Mouse (Mus musculus) MEL (cell line): ENCODE data around the gene Wdr24.

Source experiments
- CHD1 ChIP-seq: IDR thresholded peaks from 2 replicates; pipeline ENCODE4 v1.6.1; 2012; ENCODE audit warnings: low read depth, mild to moderate bottlenecking, inconsistent platforms, low read length, improper control_type of control experiment
- CTCF ChIP-seq, 3 experiments: IDR thresholded peaks in 2 of 3; conservative IDR thresholded peaks in 1 of 3; 2 replicates each; pipeline ENCODE4 v1.5.1; 2011 to 2012; ENCODE audit warnings: low read length in 3 of 3, low read depth in 2 of 3, mild to moderate bottlenecking in 2 of 3, improper control_type of control experiment in 1 of 3, inconsistent platforms in 1 of 3, mixed read lengths in 1 of 3, moderate library complexity in 1 of 3; ENCODE audit not compliant: control insufficient read depth in 1 of 3, insufficient read depth in 1 of 3, poor library complexity in 1 of 3, severe bottlenecking in 1 of 3
- GABPA ChIP-seq: IDR thresholded peaks from 2 replicates; pipeline ENCODE4 v1.6.1; 2012; ENCODE audit warnings: low read depth, mild to moderate bottlenecking, inconsistent platforms, low read length, improper control_type of control experiment, moderate library complexity
- MAX ChIP-seq: IDR thresholded peaks from 2 replicates; pipeline ENCODE4 v1.6.1; 2011; ENCODE audit warnings: low read length, improper control_type of control experiment
- POLR2A ChIP-seq, 2 experiments: IDR thresholded peaks; 2 replicates each; pipeline ENCODE4 v1.6.1; 2011 to 2012; ENCODE audit warnings: low read length in 2 of 2, mild to moderate bottlenecking in 2 of 2, control low read depth in 1 of 2, improper control_type of control experiment in 1 of 2, low read depth in 1 of 2, moderate library complexity in 1 of 2; ENCODE audit not compliant: control insufficient read depth in 1 of 2, insufficient read depth in 1 of 2, poor library complexity in 1 of 2
- SIN3A ChIP-seq: IDR thresholded peaks from 2 replicates; pipeline ENCODE4 v1.6.1; 2012; ENCODE audit warnings: low read length, improper control_type of control experiment, inconsistent platforms

- TF ChIP-seq CHD1 (no peak), CTCF (IDR thresholded peaks at IDR 0.05 in 2 of 3, conservative IDR thresholded peaks at IDR 0.05 in 1 of 3; ENCODE audit: control insufficient read depth in 1 of 3, insufficient read depth in 1 of 3, low read depth in 2 of 3, low read length in 3 of 3, poor library complexity in 1 of 3, severe bottlenecking in 1 of 3) (no peak), MAX (no peak), SIN3A (no peak), GABPA (no peak), POLR2A (IDR thresholded peaks at IDR 0.05; ENCODE audit: control insufficient read depth in 1 of 2, insufficient read depth in 1 of 2, low read depth in 1 of 2, low read length in 2 of 2, poor library complexity in 1 of 2) (no peak; a peak in 1 of 4 replicates)
Observed at GRCm38 (mm10) chr17:25837076-25837410, 13.6 kb downstream of the Wdr24 start, which contains the start of gene Rhbdl1.
